In genomic region chr6:86683872-86684654, GRCm38 (mm10) we compare ENCODE assay signal across 8 mouse cellular contexts. TPM values are rescaled to one million over a fixed set of nuclear protein-coding genes. Genes with fewer than 3 reads are reported as not detected.
A peak's percentile ranks its signal among the peaks of the same experiment; 100 is the strongest.
DNase-seq lines count a peak whose midpoint lies in the region; ATAC-seq and TF ChIP-seq lines count a peak whose summit lies in the region.

TSS of gene Snrnp27 (minus strand) at chr6:86684522.

- peaks cover 47% of the 10 kb centered on the region for H3K36me3 ChIP-seq in megakaryocyte, embryonic 14.5 days (replicated peaks; ENCODE audit: low read length)

- H3K9me3 ChIP-seq in megakaryocyte, embryonic 14.5 days = no peaks in the 10 kb centered on the region

- peak within 1 kb of the TSS; percentile 37; the same call in 1 of the 2 replicates for H3K27ac ChIP-seq in cortical plate, adult 2 months (ENCODE audit: insufficient read depth, low read length)

- peak; percentile 75; the same call in 1 of the 2 replicates for TF ChIP-seq POLR2A in cortical plate, adult 2 months (IDR thresholded peaks at IDR 0.05; ENCODE audit: extremely low read depth, insufficient read depth, low read length)

- peak; percentile 94 for ATAC-seq in activated CD4-positive, CD25-positive, alpha-beta regulatory T cell, adult 4 months

- H3K27me3 ChIP-seq in megakaryocyte, embryonic 14.5 days (replicated peaks) = no peaks in the 10 kb centered on the region

- TF ChIP-seq CTCF in cortical plate, adult 2 months (IDR thresholded peaks at IDR 0.05; ENCODE audit: extremely low read depth, insufficient read depth, low read length) = no peak

- peak within 1 kb of the TSS; percentile 92 for H3K4me3 ChIP-seq in cortical plate, adult 2 months (ENCODE audit: insufficient read depth, low read length)
- peak within 1 kb of the TSS; percentile 100 for H3K4me3 ChIP-seq in megakaryocyte, embryonic 14.5 days (replicated peaks)

- peak; percentile 80 to 85 for DNase-seq in gastrocnemius, adult 8-10 months (ENCODE audit: low spot score in 2 of 2)
- DNase-seq in hindlimb bud, embryonic 11.5 days (ENCODE audit: extremely low spot score, low read depth, low spot score) = peak; percentile 73
- DNase-seq in left cerebral cortex, adult 8-10 months (ENCODE audit: low spot score in 2 of 2) = peak; percentile 73 to 93
- DNase-seq in right cerebral cortex, postnatal 10 days (ENCODE audit: low spot score in 2 of 2) = peak; percentile 90 to 94
- peak; percentile 93 for DNase-seq in urinary bladder, postnatal 25 days (ENCODE audit: low spot score)

- H3K4me1 ChIP-seq in cortical plate, adult 2 months (ENCODE audit: control insufficient read depth, insufficient read depth, low read length) = peaks cover 1% of the 10 kb centered on the region; the same call in 1 of the 2 replicates
- peaks cover 20% of the 10 kb centered on the region for H3K4me1 ChIP-seq in megakaryocyte, embryonic 14.5 days

RNA-seq across cellular contexts. Expression of gene Snrnp27, which starts in this region (rescaled TPM):
- polyA plus RNA-seq in activated CD4-positive, CD25-positive, alpha-beta regulatory T cell, adult 4 months (2017; shearing (Covaris generic)) = 100 to 1,000 TPM; 108 to 114 TPM
- 55.2 and 59.4 TPM in 2 replicates for polyA plus RNA-seq in cortical plate, adult 2 months (2012; rRNA removed)
- total RNA-seq in gastrocnemius, adult 8-10 months (2022) = 10 to 100 TPM; 58.0 to 74.4 (median 64.0) TPM
- total RNA-seq in left cerebral cortex, adult 8-10 months (2022) = 10 to 100 TPM; 48.0 to 60.8 (median 55.4) TPM
- polyA plus RNA-seq in megakaryocyte, embryonic 14.5 days (2012; ENCODE audit: insufficient read depth, low replicate concordance) = 56.3 and 375 TPM in 2 replicates

Comparison
In these comparisons a context has a peak if more than half of its experiments do, and no peak if none do; other contexts are left out.
1. Peak in every context shown above with its lines: DNase-seq, ATAC-seq, H3K4me3 ChIP-seq and H3K27ac ChIP-seq.